Mouse (Mus musculus): Measurements from ENCODE around the gene Cd55. TPM values are rescaled to one million over a fixed set of nuclear protein-coding genes. Genes with fewer than 3 reads are reported as not detected.

Gene Cd55
- total RNA-seq (2017): 13.3 and 22.6 TPM in 2 replicates

DNA sequence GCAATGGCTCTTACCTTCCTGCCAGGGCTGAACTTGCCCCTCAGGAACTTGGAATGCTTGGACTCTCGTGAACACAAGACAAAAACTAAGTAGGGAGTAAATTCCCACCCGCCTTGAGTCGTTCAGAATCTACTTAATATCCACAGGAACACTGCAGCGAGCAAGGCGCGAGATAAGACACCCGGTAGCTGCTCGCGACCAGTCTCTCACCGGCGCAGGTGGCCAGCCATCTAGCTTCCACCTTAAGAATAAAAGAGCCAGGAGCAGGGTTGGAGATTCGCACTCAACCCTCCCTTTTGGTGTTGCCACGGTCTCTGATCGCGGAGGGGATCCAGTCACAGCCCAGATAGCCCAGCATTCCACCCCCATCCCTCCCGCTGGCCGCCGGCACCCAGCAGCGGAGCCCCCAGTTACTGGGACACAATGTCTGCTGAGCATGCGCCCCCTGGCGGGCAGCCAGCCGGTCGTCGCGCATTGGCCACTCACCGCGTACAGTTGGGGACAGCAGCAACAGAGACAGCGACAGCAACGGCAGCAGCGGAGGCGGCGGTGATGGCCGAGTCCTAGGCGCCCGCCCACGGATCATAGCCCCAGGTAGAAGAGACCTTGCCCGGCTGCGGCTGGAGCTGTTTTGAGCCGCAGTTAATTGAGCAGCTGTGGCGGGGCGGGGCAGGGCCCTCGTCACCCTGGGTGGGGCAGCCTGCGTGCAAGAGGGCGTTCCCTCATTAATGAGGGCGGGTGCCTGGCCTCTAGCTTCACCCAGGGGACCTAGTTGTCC is at the start of gene Cd55:
Gene Cd55, minus strand, starts transcription at position 661 of the 778 bp plus-strand sequence.
- ATAC-seq (replicated peaks in 1 of 2; ENCODE audit: insufficient read depth in 1 of 2, low FRiP score in 2 of 2, low TSS enrichment in 1 of 2, low read depth in 1 of 2, poor library complexity in 2 of 2, severe bottlenecking in 2 of 2): peak; percentile 91 to 96

DNA sequence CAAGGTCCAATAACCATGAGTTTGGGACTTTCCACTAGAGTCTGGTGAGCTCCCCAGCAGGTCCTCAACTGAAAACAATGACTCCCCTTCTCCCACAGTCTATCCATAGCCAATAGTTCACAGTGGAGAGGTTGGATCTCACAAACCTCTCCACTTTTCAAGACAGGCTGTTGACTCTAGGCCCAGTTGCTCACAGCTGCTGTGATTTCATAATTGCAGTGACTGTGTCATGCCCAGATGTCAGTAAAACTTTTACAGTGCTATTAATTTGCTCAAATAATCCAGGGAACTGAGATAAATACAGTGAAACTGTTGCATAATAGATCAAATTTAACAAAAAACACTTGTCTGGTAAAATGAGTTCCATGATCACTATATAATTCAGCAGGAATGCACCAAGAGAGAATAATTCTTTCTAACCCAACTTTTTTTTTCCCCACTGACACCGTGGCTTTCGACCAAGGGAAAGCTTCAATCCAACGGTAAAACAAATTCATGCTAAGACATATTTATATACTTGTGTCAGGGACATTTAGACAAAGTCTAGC is 49.4 kb upstream of the Cd55 start:
- ATAC-seq (replicated peaks in 1 of 2; ENCODE audit: insufficient read depth in 1 of 2, low FRiP score in 2 of 2, low TSS enrichment in 1 of 2, low read depth in 1 of 2, poor library complexity in 2 of 2, severe bottlenecking in 2 of 2): no peak

DNA sequence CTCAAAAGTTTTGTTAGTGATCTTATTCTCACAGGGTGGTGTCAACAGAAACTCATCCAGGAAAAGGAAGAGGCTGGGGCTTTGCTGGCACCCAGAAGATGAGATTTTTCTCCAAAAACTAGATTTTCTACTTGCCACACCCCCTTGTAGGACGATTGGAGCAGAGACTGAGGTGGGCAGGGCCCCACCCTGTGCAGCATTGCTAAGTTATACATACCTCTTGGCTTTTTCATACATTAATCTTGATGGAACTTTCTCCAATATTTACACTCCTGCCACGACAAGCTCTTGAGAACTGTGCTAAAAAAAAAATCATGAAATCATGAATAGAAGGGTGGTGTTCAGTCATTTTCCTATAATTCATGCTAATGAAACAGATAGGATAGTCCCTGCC is 46.4 kb upstream of the Cd55 start:
- ATAC-seq (replicated peaks in 1 of 2; ENCODE audit: insufficient read depth in 1 of 2, low FRiP score in 2 of 2, low TSS enrichment in 1 of 2, low read depth in 1 of 2, poor library complexity in 2 of 2, severe bottlenecking in 2 of 2): no peak

DNA sequence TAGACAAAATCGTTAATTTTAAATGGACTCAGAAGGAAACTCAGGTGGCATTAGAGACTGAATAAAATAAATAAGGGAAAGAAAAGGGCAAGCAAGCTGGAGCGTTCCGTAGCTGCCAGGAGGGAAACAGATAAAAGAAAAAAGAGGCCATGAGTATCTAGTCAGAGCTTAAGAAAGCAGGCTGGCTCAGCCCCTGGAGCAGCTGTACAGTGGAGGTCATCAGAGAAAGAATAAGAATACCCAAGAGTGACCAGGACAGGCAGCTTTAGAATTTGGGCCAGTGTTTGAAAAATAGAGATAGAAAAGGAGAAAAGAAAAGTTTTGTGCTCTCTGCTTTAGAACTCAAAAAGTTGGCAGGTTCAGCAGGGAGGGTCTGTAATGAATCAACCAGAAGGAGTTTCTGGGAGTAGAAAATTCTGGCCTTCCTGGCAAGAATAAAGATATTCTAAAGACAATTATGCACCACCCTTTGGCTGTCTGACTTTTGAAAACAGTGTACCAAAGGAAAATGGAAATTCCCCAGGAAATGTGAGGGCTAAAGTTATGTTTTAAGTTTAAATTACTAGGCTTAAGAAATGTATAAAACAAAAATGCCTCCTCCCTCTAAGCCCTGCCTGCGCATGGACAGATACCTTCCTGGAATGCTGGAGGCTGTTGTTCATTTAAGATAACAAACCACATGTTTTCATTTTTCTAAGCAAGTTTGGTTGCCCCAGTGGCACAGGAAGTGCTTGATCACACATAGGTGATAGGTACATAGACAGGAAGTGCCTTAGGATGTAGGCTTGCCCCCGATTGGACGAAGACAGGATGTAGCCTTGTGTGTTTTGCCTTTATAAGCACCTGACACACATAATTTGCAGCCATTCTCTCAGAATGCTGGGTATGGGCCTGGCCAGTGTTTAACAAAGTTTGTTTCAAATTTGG is 45.7 kb upstream of the Cd55 start:
- ATAC-seq (replicated peaks in 1 of 2; ENCODE audit: insufficient read depth in 1 of 2, low FRiP score in 2 of 2, low TSS enrichment in 1 of 2, low read depth in 1 of 2, poor library complexity in 2 of 2, severe bottlenecking in 2 of 2): peak; percentile 25 to 68; a peak in 3 of 4 replicates

- no peak for ATAC-seq (replicated peaks in 1 of 2; ENCODE audit: insufficient read depth in 1 of 2, low FRiP score in 2 of 2, low TSS enrichment in 1 of 2, low read depth in 1 of 2, poor library complexity in 2 of 2, severe bottlenecking in 2 of 2)
These were observed 44.9 kb upstream of the Cd55 start for GRCm38 (mm10) chr1:130507408-130507807.

- ATAC-seq (replicated peaks in 1 of 2; ENCODE audit: insufficient read depth in 1 of 2, low FRiP score in 2 of 2, low TSS enrichment in 1 of 2, low read depth in 1 of 2, poor library complexity in 2 of 2, severe bottlenecking in 2 of 2): no peak
These were observed 37.4 kb upstream of the Cd55 start for GRCm38 (mm10) chr1:130499962-130500361.

DNA sequence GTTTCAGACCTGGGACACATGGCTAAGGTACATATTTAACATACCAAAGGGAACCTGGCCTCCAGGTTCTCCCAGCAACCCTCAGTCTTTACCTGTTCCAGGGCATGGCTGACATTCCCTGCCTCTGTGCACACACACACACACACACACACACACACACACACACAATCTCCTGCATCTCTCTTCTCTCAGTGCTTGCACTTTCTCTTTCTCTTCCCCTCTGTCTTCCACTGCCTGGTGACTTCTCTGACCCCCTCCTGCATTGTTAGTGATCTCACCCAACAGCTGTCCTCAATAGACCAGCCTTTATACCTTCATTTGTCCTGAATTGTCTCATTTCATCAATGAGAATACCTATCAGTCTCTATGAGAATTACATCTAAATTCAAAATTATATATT is 35.8 kb upstream of the Cd55 start:
- ATAC-seq (replicated peaks in 1 of 2; ENCODE audit: insufficient read depth in 1 of 2, low FRiP score in 2 of 2, low TSS enrichment in 1 of 2, low read depth in 1 of 2, poor library complexity in 2 of 2, severe bottlenecking in 2 of 2): no peak

- ATAC-seq (replicated peaks in 1 of 2; ENCODE audit: insufficient read depth in 1 of 2, low FRiP score in 2 of 2, low TSS enrichment in 1 of 2, low read depth in 1 of 2, poor library complexity in 2 of 2, severe bottlenecking in 2 of 2): no peak
These were observed 24.4 kb upstream of the Cd55 start for GRCm38 (mm10) chr1:130486816-130487545.

- no peak for ATAC-seq (replicated peaks in 1 of 2; ENCODE audit: insufficient read depth in 1 of 2, low FRiP score in 2 of 2, low TSS enrichment in 1 of 2, low read depth in 1 of 2, poor library complexity in 2 of 2, severe bottlenecking in 2 of 2)
These were observed 23.5 kb upstream of the Cd55 start for GRCm38 (mm10) chr1:130485828-130486620.

- no peak for ATAC-seq (replicated peaks in 1 of 2; ENCODE audit: insufficient read depth in 1 of 2, low FRiP score in 2 of 2, low TSS enrichment in 1 of 2, low read depth in 1 of 2, poor library complexity in 2 of 2, severe bottlenecking in 2 of 2)
These were observed 22.8 kb upstream of the Cd55 start for GRCm38 (mm10) chr1:130485376-130485775.

DNA sequence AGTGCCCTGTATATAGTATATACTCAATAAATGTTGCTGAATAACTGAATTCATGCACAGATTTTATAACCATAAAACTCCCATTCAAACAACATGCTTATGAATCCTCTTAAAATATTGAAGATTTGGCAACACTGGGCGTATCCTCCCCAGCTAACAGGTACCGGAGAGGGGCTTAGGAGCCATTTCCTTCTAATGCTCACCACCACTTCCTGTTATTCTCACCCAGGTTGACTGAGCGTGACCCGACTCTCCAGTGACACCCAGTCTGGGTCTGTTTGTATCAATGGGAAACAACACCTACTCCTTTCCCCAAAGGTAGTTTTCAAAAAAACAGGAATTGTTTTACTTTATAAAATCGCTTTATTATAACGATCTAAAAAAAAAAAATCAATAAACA is 12.4 kb upstream of the Cd55 start:
- ATAC-seq (replicated peaks in 1 of 2; ENCODE audit: insufficient read depth in 1 of 2, low FRiP score in 2 of 2, low TSS enrichment in 1 of 2, low read depth in 1 of 2, poor library complexity in 2 of 2, severe bottlenecking in 2 of 2): peak; percentile 54 to 66; a peak in 3 of 4 replicates

DNA sequence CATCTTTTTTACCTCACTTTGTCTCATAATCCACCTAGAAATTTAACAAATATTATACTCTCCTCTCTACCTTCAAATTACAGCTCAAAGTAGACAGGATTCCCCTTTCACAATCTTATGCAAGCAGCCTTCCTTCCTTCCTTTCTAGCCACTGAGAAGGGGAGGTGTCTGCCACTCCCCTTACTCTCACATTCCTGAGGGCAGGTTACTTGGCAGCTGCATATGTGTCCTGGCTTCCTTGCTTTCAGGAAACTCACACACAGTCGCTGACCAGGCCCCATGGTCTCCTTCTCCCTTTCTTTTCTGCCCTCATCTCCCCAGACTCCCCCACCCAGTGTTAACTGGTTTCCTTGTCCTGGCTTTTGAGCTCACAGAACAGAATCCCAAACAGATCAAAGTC is 11.7 kb upstream of the Cd55 start:
- peak; percentile 85 to 92 for ATAC-seq (replicated peaks in 1 of 2; ENCODE audit: insufficient read depth in 1 of 2, low FRiP score in 2 of 2, low TSS enrichment in 1 of 2, low read depth in 1 of 2, poor library complexity in 2 of 2, severe bottlenecking in 2 of 2)

DNA sequence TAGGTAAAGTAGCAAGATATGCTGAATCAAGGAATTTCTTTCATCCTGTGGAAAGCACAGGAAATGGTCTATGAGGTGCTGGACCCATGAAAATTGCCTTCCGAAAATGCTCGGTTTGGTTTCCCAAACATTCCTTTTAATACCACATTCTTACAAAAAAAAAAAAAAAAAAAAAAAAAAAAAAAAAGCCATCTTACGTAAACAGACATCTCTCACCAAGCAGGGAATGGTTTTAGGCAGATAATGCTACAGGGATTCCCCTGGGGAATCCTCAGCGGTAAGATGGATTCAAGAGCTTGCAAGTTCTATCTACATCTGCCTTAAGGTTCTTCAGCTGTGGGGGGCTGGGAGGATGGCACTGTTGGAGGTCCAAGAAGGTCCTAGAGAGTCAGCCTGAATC is 7.5 kb upstream of the Cd55 start:
- no peak for ATAC-seq (replicated peaks in 1 of 2; ENCODE audit: insufficient read depth in 1 of 2, low FRiP score in 2 of 2, low TSS enrichment in 1 of 2, low read depth in 1 of 2, poor library complexity in 2 of 2, severe bottlenecking in 2 of 2)

GRCm38 (mm10) chr1:130467453-130467852 is 4.9 kb upstream of the Cd55 start:
- ATAC-seq (replicated peaks in 1 of 2; ENCODE audit: insufficient read depth in 1 of 2, low FRiP score in 2 of 2, low TSS enrichment in 1 of 2, low read depth in 1 of 2, poor library complexity in 2 of 2, severe bottlenecking in 2 of 2): no peak

- ATAC-seq (replicated peaks in 1 of 2; ENCODE audit: insufficient read depth in 1 of 2, low FRiP score in 2 of 2, low TSS enrichment in 1 of 2, low read depth in 1 of 2, poor library complexity in 2 of 2, severe bottlenecking in 2 of 2): no peak
These were observed 1.6 kb upstream of the Cd55 start for GRCm38 (mm10) chr1:130464173-130464572.

DNA sequence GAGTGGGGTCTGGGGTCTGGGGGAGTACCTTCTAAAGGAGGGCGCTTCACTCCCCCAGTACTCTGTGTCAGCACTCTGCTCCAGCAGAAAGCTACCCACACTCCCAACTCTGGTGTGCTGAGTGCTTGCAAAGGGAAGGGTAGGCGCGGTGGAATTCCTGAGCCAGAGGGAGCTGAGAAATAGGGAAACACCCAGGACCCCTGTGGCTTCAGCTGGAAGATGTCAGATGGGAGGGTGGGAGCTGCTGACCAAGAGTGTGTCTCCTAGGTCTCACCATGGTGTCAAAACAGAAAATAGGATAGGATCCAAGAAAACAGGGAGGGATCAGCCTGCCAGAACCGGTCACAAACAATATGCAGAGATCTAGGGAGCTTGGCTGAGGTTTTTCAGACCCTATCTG is 323 bp upstream of the Cd55 start:
- peak in 1 of 2 experiments; percentile 3; a peak in 1 of 4 replicates for ATAC-seq (replicated peaks in 1 of 2; ENCODE audit: insufficient read depth in 1 of 2, low FRiP score in 2 of 2, low TSS enrichment in 1 of 2, low read depth in 1 of 2, poor library complexity in 2 of 2, severe bottlenecking in 2 of 2)

DNA sequence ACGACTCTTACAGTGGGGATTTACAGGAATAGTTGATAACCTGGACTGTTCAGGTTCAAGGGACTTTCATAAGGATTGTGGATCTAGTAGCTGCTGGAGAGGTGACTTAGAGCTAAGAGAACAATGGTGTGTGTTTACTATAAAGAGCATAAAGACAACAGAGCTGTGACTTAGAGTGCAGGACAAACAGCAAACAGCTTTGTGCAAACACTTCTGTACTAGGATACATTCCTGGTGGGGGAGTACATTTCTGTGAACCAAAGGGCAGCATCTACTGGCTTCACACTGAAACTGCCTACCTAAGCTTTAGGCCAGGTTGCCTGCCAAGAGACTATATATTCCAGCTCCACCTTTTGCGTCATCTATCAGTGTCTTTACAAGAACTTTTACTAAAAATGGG is 7.4 kb downstream of the Cd55 start:
- ATAC-seq (replicated peaks in 1 of 2; ENCODE audit: insufficient read depth in 1 of 2, low FRiP score in 2 of 2, low TSS enrichment in 1 of 2, low read depth in 1 of 2, poor library complexity in 2 of 2, severe bottlenecking in 2 of 2): no peak

All from hematopoietic stem cell, adult 5-6 weeks (primary cell).